Mouse (Mus musculus): ENCODE results near the gene Gm4969. TPM values are rescaled to one million over a fixed set of nuclear protein-coding genes. Genes with fewer than 3 reads are reported as not detected.
A peak's percentile ranks its signal among the peaks of the same experiment; 100 is the strongest.

The Gm4969 gene
- polyA plus RNA-seq, 1 experiment: 0.46 TPM

- Histone ChIP-seq H3K4me3 (ENCODE audit: low read depth, low read length) (no peak overlapping the region), H3K9me3 (replicated peaks; ENCODE audit: control insufficient read depth, insufficient read depth, low read length, poor library complexity, severe bottlenecking) (no peaks in the 10 kb centered on the region), H3K9ac (ENCODE audit: low read depth, poor library complexity, severe bottlenecking) (peak overlapping the region; percentile 27; the same call in 1 of the 2 replicates), H3K4me1 (ENCODE audit: control insufficient read depth, insufficient read depth, low read length) (no peaks in the 10 kb centered on the region), H3K27ac (ENCODE audit: insufficient read depth, low read length) (peak overlapping the region; percentile 58; the same call in 1 of the 2 replicates), H3K36me3 (ENCODE audit: control insufficient read depth, insufficient read depth, low read length, poor library complexity, severe bottlenecking) (no peaks in the 10 kb centered on the region), H3K27me3 (ENCODE audit: control insufficient read depth, insufficient read depth, low read length, poor library complexity, severe bottlenecking) (no peaks in the 10 kb centered on the region)
- TF ChIP-seq EP300 (IDR thresholded peaks at IDR 0.05; ENCODE audit: insufficient read depth, low read depth, low read length) (no peak), POLR2A (IDR thresholded peaks at IDR 0.05; ENCODE audit: insufficient read depth, low read length) (no peak), CTCF (IDR thresholded peaks at IDR 0.05; ENCODE audit: low read depth, low read length) (no peak)
Observed at GRCm38 (mm10) chr7:19130657-19131056, 12.5 kb upstream of the Gm4969 start.

- Histone ChIP-seq H3K27ac (ENCODE audit: insufficient read depth, low read length) (no peak overlapping the region), H3K9ac (ENCODE audit: low read depth, poor library complexity, severe bottlenecking) (no peak overlapping the region), H3K4me1 (ENCODE audit: control insufficient read depth, insufficient read depth, low read length) (no peaks in the 10 kb centered on the region)
Observed at GRCm38 (mm10) chr7:19129396-19129795, 11.2 kb upstream of the Gm4969 start.

GRCm38 (mm10) chr7:19127744-19128143 is 9.6 kb upstream of the Gm4969 start:
- no peak overlapping the region for H3K4me3 ChIP-seq (ENCODE audit: low read depth, low read length)
- TF ChIP-seq EP300 (IDR thresholded peaks at IDR 0.05; ENCODE audit: insufficient read depth, low read depth, low read length) (no peak), CTCF (IDR thresholded peaks at IDR 0.05; ENCODE audit: low read depth, low read length) (no peak), POLR2A (IDR thresholded peaks at IDR 0.05; ENCODE audit: insufficient read depth, low read length) (no peak)
- H3K4me1 ChIP-seq (ENCODE audit: control insufficient read depth, insufficient read depth, low read length): no peaks in the 10 kb centered on the region
- no peaks in the 10 kb centered on the region for H3K36me3 ChIP-seq (ENCODE audit: control insufficient read depth, insufficient read depth, low read length, poor library complexity, severe bottlenecking)
- H3K27me3 ChIP-seq (ENCODE audit: control insufficient read depth, insufficient read depth, low read length, poor library complexity, severe bottlenecking): no peaks in the 10 kb centered on the region
- H3K9me3 ChIP-seq (replicated peaks; ENCODE audit: control insufficient read depth, insufficient read depth, low read length, poor library complexity, severe bottlenecking): no peaks in the 10 kb centered on the region
- no peak overlapping the region for H3K27ac ChIP-seq (ENCODE audit: insufficient read depth, low read length)
- H3K9ac ChIP-seq (ENCODE audit: low read depth, poor library complexity, severe bottlenecking): no peak overlapping the region

More at GRCm38 (mm10) chr7:19129396-19129795, 11.2 kb upstream of the Gm4969 start:
- no peaks in the 10 kb centered on the region for H3K36me3 ChIP-seq (ENCODE audit: control insufficient read depth, insufficient read depth, low read length, poor library complexity, severe bottlenecking)
- TF ChIP-seq CTCF (IDR thresholded peaks at IDR 0.05; ENCODE audit: low read depth, low read length) (no peak), EP300 (IDR thresholded peaks at IDR 0.05; ENCODE audit: insufficient read depth, low read depth, low read length) (no peak), POLR2A (IDR thresholded peaks at IDR 0.05; ENCODE audit: insufficient read depth, low read length) (no peak)
- no peak overlapping the region for H3K4me3 ChIP-seq (ENCODE audit: low read depth, low read length)
- H3K9me3 ChIP-seq (replicated peaks; ENCODE audit: control insufficient read depth, insufficient read depth, low read length, poor library complexity, severe bottlenecking): no peaks in the 10 kb centered on the region
- H3K27me3 ChIP-seq (ENCODE audit: control insufficient read depth, insufficient read depth, low read length, poor library complexity, severe bottlenecking): no peaks in the 10 kb centered on the region

- Histone ChIP-seq H3K9me3 (replicated peaks; ENCODE audit: control insufficient read depth, insufficient read depth, low read length, poor library complexity, severe bottlenecking) (no peaks in the 10 kb centered on the region), H3K4me3 (ENCODE audit: low read depth, low read length) (no peak overlapping the region), H3K36me3 (ENCODE audit: control insufficient read depth, insufficient read depth, low read length, poor library complexity, severe bottlenecking) (no peaks in the 10 kb centered on the region), H3K4me1 (ENCODE audit: control insufficient read depth, insufficient read depth, low read length) (no peaks in the 10 kb centered on the region), H3K27ac (ENCODE audit: insufficient read depth, low read length) (no peak overlapping the region), H3K9ac (ENCODE audit: low read depth, poor library complexity, severe bottlenecking) (no peak overlapping the region), H3K27me3 (ENCODE audit: control insufficient read depth, insufficient read depth, low read length, poor library complexity, severe bottlenecking) (no peaks in the 10 kb centered on the region)
- no peak for TF ChIP-seq POLR2A (IDR thresholded peaks at IDR 0.05; ENCODE audit: insufficient read depth, low read length)
- TF ChIP-seq CTCF (IDR thresholded peaks at IDR 0.05; ENCODE audit: low read depth, low read length): no peak
- TF ChIP-seq EP300 (IDR thresholded peaks at IDR 0.05; ENCODE audit: insufficient read depth, low read depth, low read length): no peak
Observed at GRCm38 (mm10) chr7:19124713-19125112, 6.5 kb upstream of the Gm4969 start.

GRCm38 (mm10) chr7:19121686-19122085 is 3.5 kb upstream of the Gm4969 start:
- no peak overlapping the region for H3K27ac ChIP-seq (ENCODE audit: insufficient read depth, low read length)
- no peaks in the 10 kb centered on the region for H3K36me3 ChIP-seq (ENCODE audit: control insufficient read depth, insufficient read depth, low read length, poor library complexity, severe bottlenecking)
- no peak overlapping the region for H3K9ac ChIP-seq (ENCODE audit: low read depth, poor library complexity, severe bottlenecking)
- H3K27me3 ChIP-seq (ENCODE audit: control insufficient read depth, insufficient read depth, low read length, poor library complexity, severe bottlenecking): peaks cover 6% of the 10 kb centered on the region
- TF ChIP-seq EP300 (IDR thresholded peaks at IDR 0.05; ENCODE audit: insufficient read depth, low read depth, low read length) (no peak), CTCF (IDR thresholded peaks at IDR 0.05; ENCODE audit: low read depth, low read length) (no peak), POLR2A (IDR thresholded peaks at IDR 0.05; ENCODE audit: insufficient read depth, low read length) (no peak)
- no peak overlapping the region for H3K4me3 ChIP-seq (ENCODE audit: low read depth, low read length)
- peaks cover 7% of the 10 kb centered on the region for H3K9me3 ChIP-seq (replicated peaks; ENCODE audit: control insufficient read depth, insufficient read depth, low read length, poor library complexity, severe bottlenecking)
- no peaks in the 10 kb centered on the region for H3K4me1 ChIP-seq (ENCODE audit: control insufficient read depth, insufficient read depth, low read length)

GRCm38 (mm10) chr7:19119631-19120429 is 1.7 kb upstream of the Gm4969 start, which contains the start of gene Fbxo46:
Fbxo46 (plus strand) TSS chr7:19119859.
- TF ChIP-seq POLR2A (IDR thresholded peaks at IDR 0.05; ENCODE audit: insufficient read depth, low read length) (peak; percentile 66), CTCF (IDR thresholded peaks at IDR 0.05; ENCODE audit: low read depth, low read length) (no peak), EP300 (IDR thresholded peaks at IDR 0.05; ENCODE audit: insufficient read depth, low read depth, low read length) (no peak)
- H3K4me3 ChIP-seq (ENCODE audit: low read depth, low read length): peak within 1 kb of the TSS; percentile 91
- H3K9ac ChIP-seq (ENCODE audit: low read depth, poor library complexity, severe bottlenecking): peak within 1 kb of the TSS; percentile 85
- no peaks in the 10 kb centered on the region for H3K36me3 ChIP-seq (ENCODE audit: control insufficient read depth, insufficient read depth, low read length, poor library complexity, severe bottlenecking)
- peaks cover 6% of the 10 kb centered on the region for H3K27me3 ChIP-seq (ENCODE audit: control insufficient read depth, insufficient read depth, low read length, poor library complexity, severe bottlenecking)
- no peak within 1 kb of the TSS for H3K27ac ChIP-seq (ENCODE audit: insufficient read depth, low read length)
- no peaks in the 10 kb centered on the region for H3K4me1 ChIP-seq (ENCODE audit: control insufficient read depth, insufficient read depth, low read length)
- H3K9me3 ChIP-seq (replicated peaks; ENCODE audit: control insufficient read depth, insufficient read depth, low read length, poor library complexity, severe bottlenecking): peaks cover 7% of the 10 kb centered on the region

All from ES-Bruce4 (cell line).